34 mouse cellular contexts compared by ENCODE assay signal in the genomic region with DNA sequence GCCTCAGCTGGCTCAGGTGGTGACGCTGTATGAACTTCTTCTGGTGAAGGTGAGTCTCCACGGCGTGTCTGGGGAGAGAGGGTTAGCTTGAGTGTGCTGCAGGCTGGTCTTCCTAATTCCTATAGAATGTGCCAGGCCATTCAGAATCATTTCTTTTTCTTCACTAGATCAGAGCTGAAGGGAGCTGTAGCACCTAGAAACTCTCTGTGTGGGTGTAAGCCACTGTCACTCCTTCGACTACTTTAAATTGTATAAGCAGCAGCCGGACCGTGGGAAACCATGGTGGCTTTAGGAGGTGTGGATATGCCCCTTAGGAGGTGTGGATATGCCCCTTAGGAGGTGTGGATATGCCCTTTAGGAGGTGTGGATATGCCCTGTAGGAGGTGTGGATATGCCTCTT. TPM values are rescaled to one million over a fixed set of nuclear protein-coding genes. Genes with fewer than 3 reads are reported as not detected.
"Had no signal": no experiment of that assay in that cellular context is flagged by ENCODE, and none has a peak within 500 bp of the region (broad histone marks: within the 10 kb centered on the region; RNA-seq: fewer than 3 reads in every experiment).

No protein-coding gene starts in this region.

- H3K4me1 ChIP-seq: limb, embryonic 12.5 days; limb, embryonic 13.5 days; limb, embryonic 15.5 days; lung, embryonic 15.5 days; neural tube, embryonic 12.5 days had no signal

- DNase-seq: left cerebral cortex, postnatal 4 days; liver; liver, embryonic 13.5 days; liver, postnatal 0 days; lung, adult 18-20 months; lung, adult 2 months; lung, embryonic 14.5 days; lung, postnatal 10 days; lung, postnatal 14 days; lung, postnatal 36 days; lung, postnatal 4 days; midbrain, embryonic 14.5 days had no signal

- H3K4me3 ChIP-seq: limb, embryonic 10.5 days; limb, embryonic 12.5 days; limb, embryonic 13.5 days; limb, embryonic 15.5 days; liver, embryonic 12.5 days; liver, embryonic 13.5 days; liver, embryonic 15.5 days; lung, embryonic 15.5 days; megakaryocyte, embryonic 14.5 days; midbrain, embryonic 10.5 days; midbrain, embryonic 12.5 days; midbrain, embryonic 13.5 days; midbrain, embryonic 15.5 days; myocyte; neural tube, embryonic 12.5 days had no signal

- H3K4me2 ChIP-seq: limb, embryonic 12.5 days; limb, embryonic 13.5 days; limb, embryonic 15.5 days; liver, embryonic 11.5 days; liver, embryonic 12.5 days; liver, embryonic 13.5 days; liver, embryonic 15.5 days; lung, embryonic 14.5 days; lung, embryonic 15.5 days; midbrain, embryonic 11.5 days; midbrain, embryonic 12.5 days; midbrain, embryonic 13.5 days; midbrain, embryonic 15.5 days; neural tube, embryonic 12.5 days had no signal

- ATAC-seq: liver, embryonic 12.5 days; liver, postnatal 0 days; lung, postnatal 0 days; midbrain, embryonic 13.5 days; midbrain, embryonic 15.5 days; midbrain, embryonic 16.5 days had no signal

- H3K9ac ChIP-seq: limb, embryonic 12.5 days; limb, embryonic 13.5 days; limb, embryonic 15.5 days; liver, embryonic 12.5 days; liver, embryonic 13.5 days; liver, embryonic 14.5 days; liver, embryonic 15.5 days; lung, embryonic 14.5 days; lung, embryonic 15.5 days; midbrain, embryonic 12.5 days; midbrain, embryonic 13.5 days; midbrain, embryonic 15.5 days; neural tube, embryonic 12.5 days had no signal

- H3K27ac ChIP-seq: limb, embryonic 10.5 days; limb, embryonic 12.5 days; limb, embryonic 13.5 days; limb, embryonic 15.5 days; liver, embryonic 12.5 days; liver, embryonic 13.5 days; liver, embryonic 14.5 days; liver, embryonic 15.5 days; lung, embryonic 15.5 days; macrophage; midbrain, embryonic 10.5 days; midbrain, embryonic 12.5 days; midbrain, embryonic 13.5 days; midbrain, embryonic 15.5 days; neural tube, embryonic 12.5 days had no signal

- H3K9me3 ChIP-seq: limb, embryonic 10.5 days; limb, embryonic 12.5 days; limb, embryonic 13.5 days; limb, embryonic 15.5 days; liver, embryonic 12.5 days; liver, embryonic 13.5 days; liver, embryonic 15.5 days; lung, embryonic 15.5 days; megakaryocyte, embryonic 14.5 days; midbrain, embryonic 10.5 days; midbrain, embryonic 12.5 days; midbrain, embryonic 13.5 days; midbrain, embryonic 15.5 days; neural tube, embryonic 12.5 days had no signal

- H3K27me3 ChIP-seq: limb, embryonic 12.5 days; limb, embryonic 13.5 days; limb, embryonic 15.5 days; liver, embryonic 12.5 days; liver, embryonic 13.5 days; liver, embryonic 15.5 days; lung, embryonic 15.5 days; megakaryocyte, embryonic 14.5 days; midbrain, embryonic 12.5 days; midbrain, embryonic 13.5 days; midbrain, embryonic 15.5 days; neural tube, embryonic 12.5 days had no signal

RNA-seq across cellular contexts. Expression of a gene that starts 23.3 kb away (rescaled TPM):
- total RNA-seq: monocyte, adult 5-6 weeks had no signal
- polyA plus RNA-seq: liver, adult 2 months had no signal
